Mouse (Mus musculus) forebrain, embryonic 13.5 days (tissue): ENCODE results near the gene Mok. TPM values are rescaled to one million over a fixed set of nuclear protein-coding genes. Genes with fewer than 3 reads are reported as not detected.

Experiments used
- ATAC-seq: fragments of 200-750 bp; cut with Nextera tagmentation; 2 replicates; pipeline ENCODE4 v1.8.0; 2017
- H3K27ac ChIP-seq: fragments of 300-500 bp; sonication (generic); 2 replicates; pipeline ENCODE4 v1.5.1; 2015; ENCODE audit warnings: inconsistent platforms, mild to moderate bottlenecking, moderate library complexity
- H3K27me3 ChIP-seq: fragments of 300-500 bp; sonication (generic); 2 replicates; pipeline ENCODE4 v1.6.1; 2015; ENCODE audit warnings: mild to moderate bottlenecking, inconsistent platforms
- H3K36me3 ChIP-seq: fragments of 300-500 bp; sonication (generic); 2 replicates; pipeline ENCODE4 v1.6.1; 2015; ENCODE audit warnings: mild to moderate bottlenecking, inconsistent platforms; ENCODE audit not compliant: poor library complexity, severe bottlenecking
- H3K4me1 ChIP-seq: fragments of 300-500 bp; sonication (generic); 2 replicates; pipeline ENCODE4 v1.6.1; 2015; ENCODE audit warnings: inconsistent platforms
- H3K4me2 ChIP-seq: fragments of 300-500 bp; sonication (generic); 2 replicates; pipeline ENCODE4 v1.6.1; 2015; ENCODE audit warnings: inconsistent platforms, mild to moderate bottlenecking, moderate library complexity
- H3K4me3 ChIP-seq: fragments of 300-500 bp; sonication (generic); 2 replicates; pipeline ENCODE4 v1.5.1; 2015; ENCODE audit warnings: mild to moderate bottlenecking, inconsistent platforms
- H3K9ac ChIP-seq: fragments of 300-500 bp; sonication (generic); 2 replicates; pipeline ENCODE4 v1.6.1; 2015; ENCODE audit warnings: mild to moderate bottlenecking, inconsistent platforms
- H3K9me3 ChIP-seq: fragments of 300-500 bp; sonication (generic); replicated peaks from 2 replicates; pipeline ENCODE4 v1.6.1; 2016; ENCODE audit warnings: inconsistent platforms
- WGBS: fragments of 180-500 bp; shearing (Covaris S2); methylation state at CpG from one replicate; pipeline ENCODE4 v1.1.7; 2015; 5-methylcytosine and 5-hydroxymethylcytosine counted together
- polyA plus RNA-seq: library from polyadenylated mRNA; unstranded; fragments of >200 nt; fragmentation: Nextera tagmentation; extraction: Ambion mirVana; gene quantifications from 2 replicates; pipeline ENCODE4 v1.2.1, GENCODE M21; 2015

Mok gene
- polyA plus RNA-seq, 1 experiment from 2014 or later = 11.6 TPM

DNA sequence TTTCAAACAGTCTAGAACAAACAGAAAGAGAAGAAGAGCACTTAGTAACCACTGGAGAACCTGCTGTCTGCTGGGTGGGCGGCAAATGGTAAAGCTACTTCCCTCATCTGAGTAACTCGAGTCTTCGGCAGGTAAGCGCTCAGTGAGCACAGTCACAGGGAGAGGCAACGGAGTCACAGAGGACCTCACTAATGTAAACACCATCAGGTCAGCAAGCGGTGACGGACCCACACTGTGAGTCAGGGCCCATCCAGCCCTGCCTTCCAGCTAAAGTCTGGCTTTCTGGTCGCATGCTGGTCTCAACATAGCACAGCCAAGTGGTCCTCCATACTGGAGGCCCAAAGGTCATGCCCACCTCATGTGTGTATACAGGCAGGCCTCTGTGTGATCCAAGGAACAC lies 21.4 kb downstream of the Mok start:
- Histone ChIP-seq H3K9ac (no peak overlapping the region), H3K27ac (no peak overlapping the region), H3K27me3 (no peaks in the 10 kb centered on the region), H3K4me2 (no peak overlapping the region), H3K4me3 (no peak overlapping the region), H3K36me3 (peaks cover 7% of the 10 kb centered on the region), H3K4me1 (no peaks in the 10 kb centered on the region), H3K9me3 (no peaks in the 10 kb centered on the region)
- 88% methylated on average over 8 of the region's 8 CpGs for WGBS
- no peak for ATAC-seq

DNA sequence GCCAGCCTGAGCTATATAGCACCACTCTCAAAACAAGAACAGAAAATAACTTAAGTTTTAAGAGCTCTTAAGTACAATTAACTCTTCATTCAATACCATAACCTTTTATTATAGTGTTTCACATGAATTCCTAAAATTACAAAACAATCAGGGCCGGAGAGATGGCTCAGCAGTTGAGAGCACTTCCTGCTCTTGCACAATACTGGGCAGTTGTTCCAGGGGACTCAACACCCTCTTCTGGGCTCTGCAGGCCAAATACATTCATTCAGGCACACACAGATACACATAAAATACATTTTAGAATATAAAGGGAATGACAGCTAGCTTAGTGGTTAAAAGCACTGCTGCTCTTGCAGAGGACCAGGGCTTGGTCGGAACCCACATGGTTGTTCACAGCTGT lies 23.9 kb downstream of the Mok start:
- ATAC-seq = no peak
- Histone ChIP-seq H3K27me3 (no peaks in the 10 kb centered on the region), H3K4me1 (no peaks in the 10 kb centered on the region), H3K4me2 (no peak overlapping the region), H3K27ac (no peak overlapping the region), H3K9me3 (no peaks in the 10 kb centered on the region), H3K4me3 (no peak overlapping the region), H3K9ac (no peak overlapping the region), H3K36me3 (peaks cover 21% of the 10 kb centered on the region)
- WGBS = 96% methylated on average over 2 of the region's 2 CpGs

DNA sequence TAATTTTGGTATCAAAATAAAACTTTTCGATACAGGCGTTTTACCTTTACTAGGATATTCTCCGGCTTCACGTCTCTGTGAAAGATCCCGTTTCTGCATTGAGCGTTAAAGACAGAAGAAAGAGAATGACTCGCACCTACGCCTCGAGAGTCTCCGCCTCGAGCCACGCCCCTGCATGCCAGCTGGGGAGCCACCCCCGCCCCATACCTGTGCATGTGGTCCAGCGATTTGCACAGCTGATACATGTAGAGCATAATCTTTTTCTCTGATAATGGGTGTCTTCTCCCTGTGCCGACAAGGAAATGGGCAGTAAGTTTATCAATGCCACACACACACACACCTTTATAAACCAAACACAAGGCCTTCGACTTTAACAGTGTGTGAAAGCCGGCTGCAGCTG lies 25.8 kb downstream of the Mok start:
- no peaks in the 10 kb centered on the region for H3K9me3 ChIP-seq
- H3K4me2 ChIP-seq = no peak overlapping the region
- ATAC-seq = no peak
- no peak overlapping the region for H3K4me3 ChIP-seq
- no peak overlapping the region for H3K9ac ChIP-seq
- peaks cover 28% of the 10 kb centered on the region for H3K36me3 ChIP-seq
- H3K27me3 ChIP-seq = no peaks in the 10 kb centered on the region
- H3K27ac ChIP-seq = no peak overlapping the region
- 83% methylated on average over 17 of the region's 17 CpGs for WGBS
- H3K4me1 ChIP-seq = no peaks in the 10 kb centered on the region

DNA sequence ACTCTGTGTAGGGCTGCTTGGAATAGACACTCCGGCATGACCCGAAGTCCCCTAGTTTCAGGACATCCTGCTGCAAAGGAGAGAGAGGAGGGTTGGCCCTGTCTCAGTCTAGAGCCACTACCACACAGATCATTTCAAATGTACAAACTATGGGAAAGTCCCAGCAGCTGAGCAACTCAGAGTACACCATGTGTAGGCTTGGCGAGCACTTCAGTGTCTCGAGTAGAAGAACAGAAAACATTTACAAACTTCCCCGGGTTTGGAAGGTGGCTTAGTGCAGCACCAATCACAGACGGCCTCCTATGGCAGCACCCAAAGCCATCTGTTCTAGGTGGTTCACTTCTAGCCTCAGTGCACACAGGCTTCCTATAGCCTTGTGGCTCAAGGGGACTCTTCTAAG lies 27.1 kb downstream of the Mok start:
- H3K9ac ChIP-seq = no peak overlapping the region
- whole genome bisulfite sequencing = 96% methylated on average over 6 of the region's 6 CpGs
- H3K27ac ChIP-seq = no peak overlapping the region
- H3K36me3 ChIP-seq = peaks cover 27% of the 10 kb centered on the region
- H3K4me3 ChIP-seq = no peak overlapping the region
- H3K27me3 ChIP-seq = no peaks in the 10 kb centered on the region
- H3K4me1 ChIP-seq = peaks cover 3% of the 10 kb centered on the region; the same call in 1 of the 2 replicates
- no peak overlapping the region for H3K4me2 ChIP-seq
- no peaks in the 10 kb centered on the region for H3K9me3 ChIP-seq
- no peak for ATAC-seq

DNA sequence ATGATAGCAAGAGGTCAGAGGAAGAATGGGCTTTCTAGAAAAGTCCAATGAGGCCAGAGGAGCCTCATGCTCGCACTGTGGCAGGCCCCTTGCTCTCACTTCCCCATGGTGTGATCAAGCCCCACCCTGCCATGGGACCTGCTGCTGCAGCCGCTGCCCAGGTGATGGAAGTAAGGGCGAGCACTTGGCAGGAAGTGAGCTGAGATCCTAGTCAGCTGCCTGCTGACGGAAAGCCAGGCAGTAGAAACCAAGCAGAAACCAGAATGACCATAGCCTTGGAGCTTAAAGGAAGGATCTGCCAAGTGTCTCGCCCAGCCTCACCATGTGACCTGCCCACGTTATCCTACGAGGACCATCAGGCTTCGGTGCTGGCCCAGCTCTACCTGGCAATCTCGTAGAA lies 27.6 kb downstream of the Mok start:
- Histone ChIP-seq H3K36me3 (peaks cover 22% of the 10 kb centered on the region; the same call in 1 of the 2 replicates), H3K9me3 (no peaks in the 10 kb centered on the region), H3K27me3 (no peaks in the 10 kb centered on the region), H3K9ac (no peak overlapping the region), H3K4me3 (no peak overlapping the region), H3K27ac (no peak overlapping the region), H3K4me2 (no peak overlapping the region), H3K4me1 (peaks cover 8% of the 10 kb centered on the region)
- WGBS = 94% methylated on average over 9 of the region's 9 CpGs
- no peak for ATAC-seq

DNA sequence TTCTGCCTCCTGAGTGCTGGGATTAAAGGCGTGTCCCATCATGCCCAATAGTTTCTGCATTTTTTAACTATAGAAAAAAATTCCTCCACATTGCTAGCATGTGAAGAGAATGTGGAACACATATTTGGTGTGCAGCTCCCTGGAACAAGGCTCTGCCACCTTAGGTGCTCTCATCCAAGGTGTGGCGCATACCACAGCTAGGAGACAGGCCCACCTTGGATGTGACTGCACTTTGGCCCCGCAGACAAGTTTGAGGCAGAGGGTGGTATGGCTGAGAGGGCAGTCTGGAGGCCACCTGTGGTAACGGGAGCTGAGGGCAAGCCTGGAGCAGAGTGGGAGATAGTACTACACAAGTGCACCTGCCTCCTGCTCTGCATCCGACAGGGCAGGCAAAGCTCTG lies 31.9 kb downstream of the Mok start:
- H3K9ac ChIP-seq = no peak overlapping the region
- H3K4me3 ChIP-seq = no peak overlapping the region
- ATAC-seq = no peak
- WGBS = 76% methylated on average over 5 of the region's 5 CpGs
- H3K27me3 ChIP-seq = no peaks in the 10 kb centered on the region
- H3K4me1 ChIP-seq = peaks cover 21% of the 10 kb centered on the region
- H3K4me2 ChIP-seq = no peak overlapping the region
- H3K36me3 ChIP-seq = peaks cover 34% of the 10 kb centered on the region; the same call in 1 of the 2 replicates
- no peak overlapping the region for H3K27ac ChIP-seq
- H3K9me3 ChIP-seq = no peaks in the 10 kb centered on the region

DNA sequence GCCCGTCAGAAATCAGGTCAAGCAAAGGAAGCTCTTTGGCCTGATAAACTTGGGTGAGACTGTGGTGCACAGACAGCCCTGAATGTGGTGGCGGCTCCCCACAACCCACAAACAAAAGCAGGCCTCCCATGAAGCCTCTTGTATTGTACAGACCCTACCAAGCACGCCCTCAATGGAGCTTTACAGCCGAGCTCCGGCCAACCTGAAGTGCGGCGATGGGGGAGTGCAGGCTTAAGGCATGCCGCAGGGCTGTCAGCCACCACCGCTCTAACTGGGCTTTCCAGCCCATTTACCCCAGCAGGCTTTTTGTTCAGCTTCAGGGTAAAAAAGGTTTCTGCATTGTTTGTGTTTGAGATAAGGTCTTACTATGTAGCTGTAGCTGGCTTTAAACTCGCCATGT lies 32.3 kb downstream of the Mok start:
- no peaks in the 10 kb centered on the region for H3K27me3 ChIP-seq
- peaks cover 31% of the 10 kb centered on the region; the same call in 1 of the 2 replicates for H3K36me3 ChIP-seq
- ATAC-seq = no peak
- no peak overlapping the region for H3K9ac ChIP-seq
- 17% methylated on average over 10 of the region's 10 CpGs for WGBS
- no peak overlapping the region for H3K4me2 ChIP-seq
- no peak overlapping the region for H3K27ac ChIP-seq
- H3K4me3 ChIP-seq = no peak overlapping the region
- H3K4me1 ChIP-seq = peaks cover 23% of the 10 kb centered on the region
- no peaks in the 10 kb centered on the region for H3K9me3 ChIP-seq

DNA sequence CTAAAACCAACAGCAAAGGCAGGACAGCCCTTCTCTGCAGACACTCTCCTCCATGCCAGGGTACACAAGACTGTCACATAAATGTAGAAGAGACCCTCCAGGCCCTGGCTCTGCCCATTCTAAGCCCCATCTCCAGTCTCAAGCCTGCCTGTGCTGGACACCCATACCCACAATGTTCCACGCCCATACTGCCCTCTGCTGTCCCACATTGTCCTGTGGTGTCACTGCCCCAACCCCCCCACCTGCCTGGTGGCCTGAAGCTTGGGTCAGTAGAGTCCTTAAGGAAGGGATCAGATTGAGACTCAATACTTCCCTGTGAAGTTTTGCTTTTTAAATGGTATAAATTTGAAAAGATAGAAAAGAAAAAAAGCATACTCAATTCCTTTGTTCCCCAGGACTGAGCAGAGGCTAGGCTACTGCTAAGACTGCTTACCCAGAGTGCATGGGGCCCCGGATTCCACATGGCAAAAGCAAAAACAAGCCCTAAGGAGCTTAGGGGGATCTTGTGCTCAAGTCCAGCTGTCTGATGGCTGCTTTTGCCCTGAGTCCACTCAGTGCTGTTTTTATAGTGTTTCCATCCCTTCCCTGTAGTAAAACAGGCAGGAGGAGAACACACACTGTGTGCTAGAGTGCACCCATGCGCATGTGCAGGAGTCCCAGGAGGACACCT lies 34.3 kb downstream of the Mok start:
- no peak overlapping the region for H3K4me3 ChIP-seq
- H3K4me1 ChIP-seq = peaks cover 27% of the 10 kb centered on the region
- 66% methylated on average over 3 of the region's 3 CpGs for WGBS
- H3K27ac ChIP-seq = no peak overlapping the region; the same call in 1 of the 2 replicates
- H3K9ac ChIP-seq = no peak overlapping the region
- H3K36me3 ChIP-seq = peaks cover 17% of the 10 kb centered on the region; the same call in 1 of the 2 replicates
- no peak for ATAC-seq
- H3K9me3 ChIP-seq = no peaks in the 10 kb centered on the region
- H3K27me3 ChIP-seq = no peaks in the 10 kb centered on the region
- no peak overlapping the region for H3K4me2 ChIP-seq

DNA sequence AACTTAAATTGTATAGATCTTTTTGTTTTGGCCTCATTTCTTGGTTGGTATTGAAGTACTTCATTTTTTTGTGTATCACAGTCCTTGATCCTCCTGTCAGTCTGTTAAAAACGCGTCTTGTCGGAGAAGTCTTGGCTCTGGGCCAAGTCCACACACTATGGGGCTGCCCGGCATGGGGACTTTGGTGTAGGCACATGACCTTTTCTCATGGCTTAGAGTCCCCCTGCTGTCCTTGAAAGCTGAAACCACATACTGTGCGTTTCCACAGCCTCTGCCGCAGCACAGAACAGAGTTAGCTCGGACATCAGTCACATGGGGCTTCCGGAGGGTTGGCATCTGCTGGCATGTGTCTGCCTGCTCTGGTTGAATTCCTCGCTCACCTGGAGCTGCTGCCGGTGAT lies 36.5 kb downstream of the Mok start:
- WGBS = 19% methylated on average over 10 of the region's 10 CpGs
- 0 out of 2 replicates have a peak overlapping the region, but pooled peaks have one; percentile 19 for H3K27ac ChIP-seq

DNA sequence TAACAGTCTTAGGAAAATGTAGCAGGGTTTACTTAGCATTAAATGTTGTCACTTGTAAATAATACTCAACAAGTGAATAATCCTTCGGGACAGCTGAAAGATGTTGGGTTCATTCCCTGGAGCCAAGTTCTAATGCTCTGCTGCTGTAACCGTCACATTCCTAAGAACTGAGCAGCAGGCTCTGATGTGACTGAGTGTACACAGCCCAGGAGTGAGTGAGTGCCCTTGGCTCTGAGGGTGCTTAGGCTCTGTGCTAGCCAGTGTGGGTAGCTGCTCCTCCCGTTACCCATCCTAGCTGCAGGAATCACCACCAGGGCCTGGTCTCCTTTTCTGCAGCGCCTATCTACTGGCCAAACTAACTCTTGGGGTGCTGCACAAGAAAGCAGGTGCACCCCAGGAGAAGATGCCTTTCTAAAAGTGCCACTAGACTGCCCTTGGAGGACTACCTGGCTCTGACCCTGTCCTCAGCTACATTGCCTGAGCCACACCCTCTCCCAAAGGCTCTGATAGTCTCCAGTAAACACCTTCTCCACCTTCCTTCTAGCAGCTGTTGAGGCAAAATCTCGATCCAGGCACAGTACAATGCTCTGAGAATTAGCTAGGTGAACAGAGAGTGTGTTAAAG lies 38.0 kb downstream of the Mok start:
- H3K27ac ChIP-seq = no peak overlapping the region
- no peak for ATAC-seq
- H3K27me3 ChIP-seq = no peaks in the 10 kb centered on the region
- H3K4me2 ChIP-seq = no peak overlapping the region
- peaks cover 17% of the 10 kb centered on the region; the same call in 1 of the 2 replicates for H3K36me3 ChIP-seq
- no peaks in the 10 kb centered on the region for H3K9me3 ChIP-seq
- H3K4me3 ChIP-seq = no peak overlapping the region
- H3K9ac ChIP-seq = peak overlapping the region; percentile 26; the same call in 1 of the 2 replicates
- 88% methylated on average over 5 of the region's 5 CpGs for WGBS
- H3K4me1 ChIP-seq = peaks cover 20% of the 10 kb centered on the region

More for the DNA sequence above, 36.5 kb downstream of the Mok start:
- no peaks in the 10 kb centered on the region for H3K27me3 ChIP-seq
- H3K36me3 ChIP-seq = peaks cover 15% of the 10 kb centered on the region; the same call in 1 of the 2 replicates
- no peaks in the 10 kb centered on the region for H3K9me3 ChIP-seq
- no peak overlapping the region for H3K9ac ChIP-seq
- ATAC-seq = peak; percentile 73; the same call in 1 of the 2 replicates
- H3K4me2 ChIP-seq = no peak overlapping the region
- H3K4me1 ChIP-seq = peaks cover 29% of the 10 kb centered on the region
- H3K4me3 ChIP-seq = no peak overlapping the region

DNA sequence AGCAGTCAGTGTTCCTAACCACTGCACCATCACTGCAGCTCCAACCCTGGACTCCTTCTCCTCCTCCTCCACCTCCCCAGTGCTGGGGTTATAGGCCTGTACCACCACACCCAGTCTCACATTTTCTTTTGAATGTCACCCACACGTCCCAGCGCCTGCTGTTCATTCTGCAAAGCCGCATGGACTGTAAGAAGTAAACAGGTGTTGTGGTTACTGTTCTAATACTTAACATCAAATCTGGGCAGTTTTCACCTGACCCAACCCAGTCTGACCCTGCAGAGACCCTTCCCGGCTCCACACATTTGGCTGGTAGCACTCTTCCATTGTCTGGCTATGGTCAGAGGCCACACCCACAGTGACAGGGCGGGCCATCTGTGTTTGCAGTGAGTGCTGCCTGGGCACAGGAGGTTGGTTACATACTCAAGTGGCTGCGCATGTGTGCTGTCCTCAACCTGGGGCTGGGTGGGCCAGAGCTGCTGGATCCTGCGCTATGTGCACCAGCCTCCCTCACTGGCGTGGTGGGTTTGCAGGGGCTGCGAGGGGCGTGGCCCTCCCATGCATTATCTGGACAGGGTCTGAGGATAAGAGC lies 38.8 kb downstream of the Mok start:
- H3K4me1 ChIP-seq = peaks cover 20% of the 10 kb centered on the region
- ATAC-seq = no peak
- H3K27ac ChIP-seq = no peak overlapping the region
- no peaks in the 10 kb centered on the region for H3K27me3 ChIP-seq
- H3K9ac ChIP-seq = no peak overlapping the region
- H3K4me3 ChIP-seq = no peak overlapping the region
- H3K36me3 ChIP-seq = peaks cover 14% of the 10 kb centered on the region; the same call in 1 of the 2 replicates
- no peaks in the 10 kb centered on the region for H3K9me3 ChIP-seq
- no peak overlapping the region for H3K4me2 ChIP-seq
- WGBS = 84% methylated on average over 10 of the region's 10 CpGs

DNA sequence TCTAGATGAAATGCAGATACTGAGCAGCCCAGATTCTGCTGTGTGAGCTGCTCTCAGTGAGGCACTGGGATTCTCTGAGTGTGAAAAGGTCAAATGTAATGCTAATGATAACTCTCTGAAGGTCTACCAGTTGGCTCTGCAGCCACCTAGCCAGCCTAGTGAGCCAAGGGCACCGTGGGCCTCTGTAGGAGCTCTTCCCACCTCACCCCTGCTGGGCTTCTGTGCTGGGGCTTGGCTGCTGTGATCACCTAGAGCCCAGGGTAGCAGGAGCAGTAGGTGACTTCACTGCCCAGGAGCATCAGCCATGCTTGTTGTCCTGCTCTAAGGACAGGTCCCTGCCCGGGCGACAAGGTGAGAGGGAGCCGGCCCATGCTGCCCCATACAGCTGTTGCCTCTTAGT lies 41.5 kb downstream of the Mok start:
- 94% methylated on average over 4 of the region's 4 CpGs for WGBS
- Histone ChIP-seq H3K9me3 (no peaks in the 10 kb centered on the region), H3K27me3 (no peaks in the 10 kb centered on the region), H3K9ac (no peak overlapping the region), H3K4me2 (no peak overlapping the region), H3K4me3 (no peak overlapping the region), H3K4me1 (peaks cover 11% of the 10 kb centered on the region), H3K27ac (no peak overlapping the region), H3K36me3 (peaks cover 5% of the 10 kb centered on the region; the same call in 1 of the 2 replicates)
- ATAC-seq = no peak
